Mouse (Mus musculus) kidney, postnatal 0 days (tissue): ENCODE measurements around the gene Tmem184a. TPM values are rescaled to one million over a fixed set of nuclear protein-coding genes. Genes with fewer than 3 reads are reported as not detected.
A peak's percentile ranks its signal among the peaks of the same experiment; 100 is the strongest.

Experiments used
- ATAC-seq: fragments of 200-750 bp; cut with Nextera tagmentation; replicated peaks from 2 replicates; pipeline ENCODE4 v1.8.0; 2017; ENCODE audit warnings: low read depth, moderate number of reproducible peaks, moderate TSS enrichment, moderate library complexity; ENCODE audit not compliant: low FRiP score
- DNase-seq: peaks from one replicate; pipeline ENCODE4 v3.0.0-alpha.2; 2016; ENCODE audit warnings: low spot score
- H3K27ac ChIP-seq: fragments of 300-500 bp; sonication (generic); 2 replicates; pipeline ENCODE4 v1.5.1; 2014; ENCODE audit warnings: mild to moderate bottlenecking
- H3K27me3 ChIP-seq: fragments of 300-500 bp; sonication (generic); 2 replicates; pipeline ENCODE4 v1.6.1; 2014; ENCODE audit warnings: low read length, mixed read lengths; ENCODE audit not compliant: insufficient read depth
- H3K36me3 ChIP-seq: fragments of 300-500 bp; sonication (generic); 2 replicates; pipeline ENCODE4 v1.6.1; 2014; ENCODE audit warnings: low read length, mixed read lengths; ENCODE audit not compliant: insufficient read depth
- H3K4me1 ChIP-seq: fragments of 300-500 bp; sonication (generic); replicated peaks from 2 replicates; pipeline ENCODE4 v1.6.1; 2014; ENCODE audit warnings: antibody characterized with exemption, low read length, mixed read lengths; ENCODE audit not compliant: insufficient read depth
- H3K4me2 ChIP-seq: fragments of 300-500 bp; sonication (generic); 2 replicates; pipeline ENCODE4 v1.6.1; 2014; ENCODE audit warnings: mild to moderate bottlenecking, low read length, moderate library complexity, mixed read lengths
- H3K4me3 ChIP-seq: fragments of 300-500 bp; sonication (generic); replicated peaks from 2 replicates; pipeline ENCODE4 v1.5.1; 2014; ENCODE audit warnings: low read depth, low read length
- H3K9ac ChIP-seq: fragments of 300-500 bp; sonication (generic); 2 replicates; pipeline ENCODE4 v1.6.1; 2014; ENCODE audit warnings: low read depth, low read length
- H3K9me3 ChIP-seq: fragments of 300-500 bp; sonication (generic); replicated peaks from 2 replicates; pipeline ENCODE4 v1.6.1; 2016; ENCODE audit warnings: low read length, inconsistent platforms, mixed read lengths
- CTCF ChIP-seq: IDR thresholded peaks from 2 replicates; pipeline ENCODE4 v1.5.1; 2016; ENCODE audit warnings: antibody characterized with exemption, low read depth, mild to moderate bottlenecking, moderate library complexity
- WGBS: fragments of 180-500 bp; shearing (Covaris S2); extraction: QIAGEN DNeasy Blood & Tissue Kit; methylation state at CpG from one replicate; pipeline ENCODE4 v1.1.7; 2014; 5-methylcytosine and 5-hydroxymethylcytosine counted together
- polyA plus RNA-seq: library from polyadenylated mRNA; unstranded; fragments of >200 nt; fragmentation: Nextera tagmentation; extraction: Ambion mirVana; gene quantifications from 2 replicates; pipeline ENCODE4 v1.2.1, GENCODE M21; 2015

Gene Tmem184a
- polyA plus RNA-seq, 1 experiment from 2014 or later = 13.3 TPM

DNA sequence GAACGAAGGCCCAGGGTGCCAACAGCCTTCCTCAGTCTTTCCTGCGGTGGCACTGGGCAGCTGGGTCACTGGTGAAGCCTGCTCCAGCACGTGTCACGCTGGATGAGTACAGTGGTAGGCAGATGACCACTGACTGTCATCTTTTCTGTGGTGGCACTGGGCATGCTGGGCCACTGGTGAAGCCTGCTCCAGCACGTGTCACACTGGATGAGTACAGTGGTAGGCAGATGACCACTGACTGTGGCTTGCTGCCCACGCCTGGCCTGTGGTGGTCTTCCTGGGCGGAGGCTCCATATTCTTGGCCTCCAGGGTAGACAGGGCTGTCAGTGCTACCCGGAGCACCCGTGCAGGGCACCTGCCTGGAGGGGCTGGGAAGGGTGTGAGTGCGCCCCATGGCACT, 17.8 kb downstream of the Tmem184a start:
- ATAC-seq (no peak), DNase-seq (no peak)
- H3K36me3 ChIP-seq = peaks cover 19% of the 10 kb centered on the region
- no peak for TF ChIP-seq CTCF
- no peak overlapping the region for H3K9ac ChIP-seq
- peaks cover 21% of the 10 kb centered on the region for H3K4me1 ChIP-seq
- H3K4me3 ChIP-seq = no peak overlapping the region
- 93% methylated on average over 10 of the region's 10 CpGs for WGBS
- no peaks in the 10 kb centered on the region for H3K9me3 ChIP-seq
- no peaks in the 10 kb centered on the region for H3K27me3 ChIP-seq
- no peak overlapping the region for H3K27ac ChIP-seq
- no peak overlapping the region for H3K4me2 ChIP-seq

DNA sequence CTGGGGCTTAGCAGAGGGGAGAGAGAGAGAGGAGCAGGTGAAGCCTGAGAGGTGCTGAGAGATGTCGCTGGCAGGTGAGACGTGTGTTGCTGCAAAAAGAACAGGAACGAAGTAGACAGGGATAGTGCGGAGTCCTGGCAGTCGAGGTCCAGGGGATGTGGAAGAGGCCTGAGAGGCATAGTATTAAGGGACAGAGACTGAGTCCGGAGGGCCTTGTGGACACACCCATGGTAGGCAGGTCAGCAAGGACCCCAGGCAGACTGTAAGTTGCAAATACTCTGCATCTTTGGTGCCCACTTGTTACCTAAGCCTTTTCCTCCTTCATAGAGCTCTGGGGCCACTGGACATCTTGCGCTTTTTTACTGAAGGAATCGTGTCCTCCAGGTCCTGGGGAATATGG, 18.5 kb downstream of the Tmem184a start:
- no peaks in the 10 kb centered on the region for H3K9me3 ChIP-seq
- H3K4me2 ChIP-seq = no peak overlapping the region
- H3K9ac ChIP-seq = no peak overlapping the region
- peaks cover 27% of the 10 kb centered on the region for H3K4me1 ChIP-seq
- no peak for TF ChIP-seq CTCF
- ATAC-seq (no peak), DNase-seq (no peak)
- 96% methylated on average over 8 of the region's 8 CpGs for WGBS
- no peak overlapping the region for H3K4me3 ChIP-seq
- H3K36me3 ChIP-seq = peaks cover 19% of the 10 kb centered on the region
- no peak overlapping the region for H3K27ac ChIP-seq
- H3K27me3 ChIP-seq = no peaks in the 10 kb centered on the region

DNA sequence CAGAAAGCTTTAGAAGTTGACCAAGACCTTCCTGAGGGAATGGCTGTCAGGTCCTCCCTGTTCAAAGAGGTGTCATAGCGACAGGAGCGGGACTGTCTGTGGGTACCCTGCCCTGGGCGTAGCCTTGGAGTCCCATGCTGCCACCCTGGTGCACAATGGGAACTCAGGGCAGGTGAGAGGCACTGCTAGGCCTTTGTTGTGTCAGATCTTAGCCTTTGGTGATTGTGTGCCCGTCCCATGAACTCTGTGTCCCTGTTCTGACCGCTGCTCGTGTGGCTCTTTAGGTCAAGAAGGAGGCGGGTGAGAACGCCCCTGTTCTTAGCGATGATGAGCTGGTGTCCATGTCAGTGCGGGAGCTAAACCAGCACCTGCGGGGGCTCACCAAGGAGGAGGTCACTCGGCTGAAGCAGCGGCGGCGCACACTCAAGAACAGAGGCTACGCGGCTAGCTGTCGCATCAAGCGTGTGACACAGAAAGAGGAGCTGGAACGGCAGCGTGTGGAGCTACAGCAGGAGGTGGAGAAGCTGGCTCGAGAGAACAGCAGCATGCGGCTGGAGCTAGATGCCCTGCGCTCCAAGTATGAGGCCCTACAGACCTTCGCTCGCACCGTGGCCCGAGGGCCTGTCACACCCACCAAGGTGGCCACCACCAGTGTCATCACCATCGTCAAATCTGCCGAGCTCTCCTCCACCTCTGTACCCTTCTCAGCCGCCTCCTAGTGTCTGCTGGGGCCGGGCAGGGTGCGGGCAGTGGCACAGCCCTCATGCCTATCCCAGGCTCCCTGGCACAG, 19.7 kb downstream of the Tmem184a start:
- WGBS = 88% methylated on average over 33 of the region's 33 CpGs
- no peak for DNase-seq
- no peak for TF ChIP-seq CTCF

DNA sequence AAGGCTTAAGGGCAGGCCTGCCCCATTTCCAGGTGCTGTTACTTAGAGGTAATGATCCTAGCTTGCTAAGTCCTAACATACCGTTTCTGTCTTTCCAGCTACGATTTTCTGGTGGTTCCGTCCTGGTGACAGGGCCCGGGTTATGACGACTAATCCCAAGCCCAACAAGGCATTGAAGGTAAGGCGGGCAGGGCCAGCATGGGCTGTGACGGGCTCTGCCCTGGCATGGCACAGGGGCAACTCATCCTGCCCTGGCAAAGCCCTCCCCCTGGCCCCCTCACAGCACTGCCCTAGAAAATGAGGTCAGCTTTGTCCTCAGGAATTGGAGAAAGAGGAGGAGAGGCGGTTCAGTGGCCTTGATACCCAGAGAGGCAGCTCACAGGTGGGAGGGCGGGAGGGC, 20.7 kb downstream of the Tmem184a start:
- no peak overlapping the region for H3K4me2 ChIP-seq
- ATAC-seq (no peak), DNase-seq (no peak)
- no peak overlapping the region for H3K27ac ChIP-seq
- no peaks in the 10 kb centered on the region for H3K9me3 ChIP-seq
- TF ChIP-seq CTCF = no peak
- H3K36me3 ChIP-seq = peaks cover 19% of the 10 kb centered on the region
- no peaks in the 10 kb centered on the region for H3K27me3 ChIP-seq
- H3K4me3 ChIP-seq = no peak overlapping the region
- 90% methylated on average over 9 of the region's 9 CpGs for WGBS
- no peak overlapping the region for H3K9ac ChIP-seq
- peaks cover 38% of the 10 kb centered on the region for H3K4me1 ChIP-seq

More for the DNA sequence above, 19.7 kb downstream of the Tmem184a start:
- Histone ChIP-seq H3K27me3 (no peaks in the 10 kb centered on the region), H3K4me1 (peaks cover 33% of the 10 kb centered on the region), H3K4me3 (no peak overlapping the region), H3K9ac (no peak overlapping the region), H3K36me3 (peaks cover 19% of the 10 kb centered on the region), H3K4me2 (no peak overlapping the region), H3K9me3 (no peaks in the 10 kb centered on the region), H3K27ac (no peak overlapping the region)
- ATAC-seq = no peak

DNA sequence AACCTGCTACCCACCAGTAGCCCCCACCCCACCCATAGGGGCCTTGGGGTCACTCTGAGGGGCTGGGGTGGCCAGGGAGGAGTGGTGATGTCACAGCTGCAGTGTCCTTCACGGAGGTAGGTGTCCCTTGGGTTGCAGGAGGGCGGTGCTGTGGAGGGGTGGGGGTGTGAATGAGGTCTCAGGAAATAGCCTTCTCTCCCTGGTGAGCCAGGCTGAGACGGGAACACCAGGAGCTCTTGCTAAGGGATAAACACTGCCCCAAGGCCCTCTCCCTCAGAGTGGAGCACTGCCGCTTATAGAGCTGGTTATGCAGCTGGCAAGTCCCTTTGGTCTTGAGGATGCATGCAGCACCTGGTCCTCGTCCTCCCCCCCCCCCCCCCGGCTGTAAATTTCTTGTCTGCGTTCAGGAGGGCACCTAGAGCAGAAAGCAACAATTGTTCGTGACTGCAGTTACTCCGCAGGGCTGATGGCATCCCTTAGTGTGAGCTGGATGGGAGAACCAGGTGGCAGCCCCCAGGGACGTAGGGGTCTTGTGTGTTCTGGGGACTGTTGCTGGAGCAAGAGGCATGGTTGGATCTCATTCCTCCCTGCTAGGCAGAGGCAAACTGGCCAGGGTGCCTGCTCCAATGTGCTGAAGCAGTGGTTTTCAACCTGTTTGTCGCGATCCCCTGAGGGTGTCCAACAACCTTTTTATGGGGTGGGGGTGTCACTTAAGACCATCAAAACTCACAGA, 21.4 kb downstream of the Tmem184a start:
- H3K9ac ChIP-seq = no peak overlapping the region

GRCm38 (mm10) chr5:139797473-139798167, 22.1 kb downstream of the Tmem184a start:
- Histone ChIP-seq H3K9me3 (no peaks in the 10 kb centered on the region), H3K27ac (peak overlapping the region; percentile 75), H3K36me3 (peaks cover 19% of the 10 kb centered on the region), H3K27me3 (no peaks in the 10 kb centered on the region), H3K4me3 (no peak overlapping the region), H3K9ac (peak overlapping the region; percentile 45; the same call in 1 of the 2 replicates), H3K4me2 (peak overlapping the region; percentile 51), H3K4me1 (peaks cover 47% of the 10 kb centered on the region)
- peak; percentile 83 for DNase-seq
- TF ChIP-seq CTCF = no peak
- WGBS = 35% methylated on average over 11 of the region's 11 CpGs
- peak; percentile 6; the same call in 1 of the 2 replicates for ATAC-seq

More for the DNA sequence above, 21.4 kb downstream of the Tmem184a start:
- Histone ChIP-seq H3K4me2 (peak overlapping the region; percentile 51), H3K36me3 (peaks cover 19% of the 10 kb centered on the region), H3K4me3 (no peak overlapping the region), H3K4me1 (peaks cover 41% of the 10 kb centered on the region), H3K9me3 (no peaks in the 10 kb centered on the region), H3K27me3 (no peaks in the 10 kb centered on the region), H3K27ac (no peak overlapping the region)
- no peak for TF ChIP-seq CTCF
- DNase-seq (peak; percentile 11), ATAC-seq (no peak)
- 45% methylated on average over 11 of the region's 12 CpGs for WGBS
